Mouse (Mus musculus): ENCODE measurements at regions not wholly inside any gene's neighbourhood (a gene's known extent, or its start where the extent isn't known, plus 50 kb on each side); places are given as distances from the start of the nearest gene placed in this dataset.

- H3K4me2 ChIP-seq (ENCODE audit: insufficient read depth, low read depth, poor library complexity, severe bottlenecking), result no peak overlapping the region
- no peaks in the 10 kb centered on the region for H3K79me2 ChIP-seq (replicated peaks; ENCODE audit: control insufficient read depth, extremely low read depth, insufficient read depth, poor library complexity, severe bottlenecking)
- H3K4me3 ChIP-seq (replicated peaks in 1 of 3; ENCODE audit: low read depth in 2 of 3, low read length in 2 of 3, poor library complexity in 1 of 3), result no peak overlapping the region
- in situ Hi-C loops (cut with MboI; ENCODE audit: low pct_ligation_motif_present, low pct_unique_long_range_greater_than_20kb, low sequenced_read_pairs), result no loop called here
- peaks cover 14% of the 10 kb centered on the region for H3K9me3 ChIP-seq (replicated peaks; ENCODE audit: low read length)
- no peaks in the 10 kb centered on the region for H3K4me1 ChIP-seq (ENCODE audit: control insufficient read depth in 1 of 2, insufficient read depth in 2 of 2)
- no peaks in the 10 kb centered on the region for H3K36me3 ChIP-seq (replicated peaks in 1 of 2; ENCODE audit: control insufficient read depth in 1 of 2, insufficient read depth in 1 of 2, low read length in 1 of 2)
- no peak for TF ChIP-seq MAZ (IDR thresholded peaks at IDR 0.05; ENCODE audit: low read depth, low read length)
- H3K27me3 ChIP-seq (replicated peaks), result peaks cover 80% of the 10 kb centered on the region
- dilution Hi-C loops (cut with MboI; ENCODE audit: extremely low pct_ligation_motif_present, extremely low pct_unique_long_range_greater_than_20kb, low sequenced_read_pairs), result no loop called here
- DNase-seq (ENCODE audit: extremely low read depth), result no peak
- no peak overlapping the region for H3K27ac ChIP-seq (ENCODE audit: insufficient read depth, low read depth)
- H3K9ac ChIP-seq (ENCODE audit: insufficient read depth, low read depth), result no peak overlapping the region
Observed at GRCm38 (mm10) chr2:168354397-168354796, 72.9 kb upstream of the Kcng1 start.

- in situ Hi-C loops (cut with MboI; ENCODE audit: low pct_ligation_motif_present, low pct_unique_long_range_greater_than_20kb, low sequenced_read_pairs) (no loop called here), dilution Hi-C loops (cut with MboI; ENCODE audit: extremely low pct_ligation_motif_present, extremely low pct_unique_long_range_greater_than_20kb, low sequenced_read_pairs) (no loop called here)
- Histone ChIP-seq H3K9me3 (replicated peaks; ENCODE audit: low read length) (peaks cover 14% of the 10 kb centered on the region), H3K4me2 (ENCODE audit: insufficient read depth, low read depth, poor library complexity, severe bottlenecking) (no peak overlapping the region), H3K4me3 (replicated peaks in 1 of 3; ENCODE audit: low read depth in 2 of 3, low read length in 2 of 3, poor library complexity in 1 of 3) (no peak overlapping the region), H3K36me3 (replicated peaks in 1 of 2; ENCODE audit: control insufficient read depth in 1 of 2, insufficient read depth in 1 of 2, low read length in 1 of 2) (no peaks in the 10 kb centered on the region), H3K9ac (ENCODE audit: insufficient read depth, low read depth) (no peak overlapping the region), H3K4me1 (ENCODE audit: control insufficient read depth in 1 of 2, insufficient read depth in 2 of 2) (no peaks in the 10 kb centered on the region), H3K27ac (ENCODE audit: insufficient read depth, low read depth) (no peak overlapping the region), H3K79me2 (replicated peaks; ENCODE audit: control insufficient read depth, extremely low read depth, insufficient read depth, poor library complexity, severe bottlenecking) (no peaks in the 10 kb centered on the region), H3K27me3 (replicated peaks) (peaks cover 83% of the 10 kb centered on the region)
- DNase-seq (ENCODE audit: extremely low read depth), result no peak
- no peak for TF ChIP-seq ZC3H11A (IDR thresholded peaks at IDR 0.05; ENCODE audit: low read depth, low read length)
Observed at GRCm38 (mm10) chr2:168352626-168353025, 71.1 kb upstream of the Kcng1 start.

DNA sequence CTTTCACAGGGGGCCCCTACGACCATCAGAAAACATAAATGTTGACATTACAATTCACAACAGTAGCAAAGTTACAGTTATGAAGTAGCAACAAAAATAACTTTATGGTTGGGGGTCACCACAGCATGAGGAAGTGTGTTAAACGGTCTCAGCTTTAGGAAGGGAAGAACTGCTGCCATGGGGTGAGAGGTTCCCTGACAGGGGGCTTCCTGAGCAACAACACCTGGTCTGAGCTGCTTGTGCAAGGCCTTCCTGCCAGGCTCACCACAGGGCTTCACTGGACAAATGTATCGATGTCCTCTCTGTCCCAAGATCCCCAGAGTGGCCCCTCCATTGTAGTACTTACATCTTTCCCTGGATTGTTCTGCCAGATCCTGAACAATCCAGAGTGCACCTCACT lies 70.7 kb upstream of the Kcng1 start:
- Histone ChIP-seq H3K27ac (ENCODE audit: insufficient read depth, low read depth) (no peak overlapping the region), H3K36me3 (replicated peaks in 1 of 2; ENCODE audit: control insufficient read depth in 1 of 2, insufficient read depth in 1 of 2, low read length in 1 of 2) (no peaks in the 10 kb centered on the region), H3K4me2 (ENCODE audit: insufficient read depth, low read depth, poor library complexity, severe bottlenecking) (no peak overlapping the region), H3K9ac (ENCODE audit: insufficient read depth, low read depth) (no peak overlapping the region), H3K4me1 (ENCODE audit: control insufficient read depth in 1 of 2, insufficient read depth in 2 of 2) (no peaks in the 10 kb centered on the region), H3K27me3 (replicated peaks) (peaks cover 83% of the 10 kb centered on the region), H3K9me3 (replicated peaks; ENCODE audit: low read length) (peaks cover 18% of the 10 kb centered on the region), H3K79me2 (replicated peaks; ENCODE audit: control insufficient read depth, extremely low read depth, insufficient read depth, poor library complexity, severe bottlenecking) (no peaks in the 10 kb centered on the region), H3K4me3 (replicated peaks in 1 of 3; ENCODE audit: low read depth in 2 of 3, low read length in 2 of 3, poor library complexity in 1 of 3) (no peak overlapping the region)
- in situ Hi-C loops (cut with MboI; ENCODE audit: low pct_ligation_motif_present, low pct_unique_long_range_greater_than_20kb, low sequenced_read_pairs), result no loop called here
- DNase-seq (ENCODE audit: extremely low read depth), result no peak
- dilution Hi-C loops (cut with MboI; ENCODE audit: extremely low pct_ligation_motif_present, extremely low pct_unique_long_range_greater_than_20kb, low sequenced_read_pairs), result no loop called here
- TF ChIP-seq CTCF (conservative IDR thresholded peaks at IDR 0.05 in 1 of 2, IDR thresholded peaks at IDR 0.05 in 1 of 2; ENCODE audit: low read depth in 2 of 2, low read length in 2 of 2), result no peak
- no peak for TF ChIP-seq KAT2A (IDR thresholded peaks at IDR 0.05; ENCODE audit: insufficient replicate concordance, low read length)
- no peak for TF ChIP-seq JUN (IDR thresholded peaks at IDR 0.05; ENCODE audit: insufficient read depth, low read depth, low read length)
- no peak for TF ChIP-seq TBP (conservative IDR thresholded peaks at IDR 0.05; ENCODE audit: low read depth, low read length)
- TF ChIP-seq MAZ (IDR thresholded peaks at IDR 0.05; ENCODE audit: low read depth, low read length), result no peak
- no peak for TF ChIP-seq GABPA (IDR thresholded peaks at IDR 0.05; ENCODE audit: insufficient replicate concordance, low read depth, low read length)
- no peak for TF ChIP-seq ZNF384 (IDR thresholded peaks at IDR 0.05; ENCODE audit: low read depth, low read length)
- no peak for TF ChIP-seq MAFK (IDR thresholded peaks at IDR 0.05; ENCODE audit: insufficient replicate concordance, low read length)
- TF ChIP-seq SMC3 (IDR thresholded peaks at IDR 0.05; ENCODE audit: low read depth, low read length), result no peak
- TF ChIP-seq MAX (IDR thresholded peaks at IDR 0.05; ENCODE audit: low read length), result no peak
- TF ChIP-seq NELFE (IDR thresholded peaks at IDR 0.05; ENCODE audit: low read depth, low read length), result no peak
- no peak for TF ChIP-seq USF1 (IDR thresholded peaks at IDR 0.05; ENCODE audit: low read depth, low read length)
- TF ChIP-seq CHD1 (IDR thresholded peaks at IDR 0.05; ENCODE audit: low read depth, low read length), result no peak
- TF ChIP-seq MXI1 (IDR thresholded peaks at IDR 0.05; ENCODE audit: low read depth, low read length), result no peak
- TF ChIP-seq MYC (IDR thresholded peaks at IDR 0.05; ENCODE audit: low read depth, low read length), result no peak

All from CH12.LX (cell line).